Mouse (Mus musculus) erythroblast, embryonic 14.5 days (primary cell): ENCODE measurements around the gene Gm20481. TPM values are rescaled to one million over a fixed set of nuclear protein-coding genes. Genes with fewer than 3 reads are reported as not detected.
"Not testable (repeated sequence)": the region's sequence is repeated elsewhere in the genome, so short reads cannot be mapped to it uniquely, and the experiment has no call there.

Source experiments
- H3K27me3 ChIP-seq: 2 replicates; pipeline ENCODE4 v1.6.1; 2012; ENCODE audit warnings: inconsistent platforms; ENCODE audit not compliant: control insufficient read depth
- H3K36me3 ChIP-seq: 2 replicates; pipeline ENCODE4 v1.6.1; 2012; ENCODE audit warnings: mild to moderate bottlenecking, inconsistent platforms; ENCODE audit not compliant: control insufficient read depth
- H3K4me1 ChIP-seq: 2 replicates; pipeline ENCODE4 v1.6.1; 2012; ENCODE audit warnings: inconsistent platforms; ENCODE audit not compliant: control insufficient read depth
- H3K4me3 ChIP-seq: replicated peaks from 2 replicates; pipeline ENCODE3; 2012; ENCODE audit warnings: moderate library complexity, mild to moderate bottlenecking, inconsistent platforms
- H3K9me3 ChIP-seq: 2 replicates; pipeline ENCODE4 v1.6.1; 2012; ENCODE audit warnings: low read length, inconsistent platforms, mixed read lengths; ENCODE audit not compliant: control insufficient read depth
- GATA1 ChIP-seq: IDR thresholded peaks from 2 replicates; pipeline ENCODE4 v1.6.1; 2012; ENCODE audit warnings: low read length, inconsistent platforms, mixed read lengths
- TAL1 ChIP-seq: IDR thresholded peaks from 3 replicates; pipeline ENCODE4 v1.6.1; 2012; ENCODE audit warnings: low read length, inconsistent platforms, mixed read lengths
- polyA plus RNA-seq: library from polyadenylated mRNA; stranded (reverse); fragments of >175 nt; gene quantifications from 2 replicates; pipeline ENCODE4 v1.2.3, GENCODE M21; 2012

Gm20481 gene
- polyA plus RNA-seq, 1 experiment = not detected

DNA sequence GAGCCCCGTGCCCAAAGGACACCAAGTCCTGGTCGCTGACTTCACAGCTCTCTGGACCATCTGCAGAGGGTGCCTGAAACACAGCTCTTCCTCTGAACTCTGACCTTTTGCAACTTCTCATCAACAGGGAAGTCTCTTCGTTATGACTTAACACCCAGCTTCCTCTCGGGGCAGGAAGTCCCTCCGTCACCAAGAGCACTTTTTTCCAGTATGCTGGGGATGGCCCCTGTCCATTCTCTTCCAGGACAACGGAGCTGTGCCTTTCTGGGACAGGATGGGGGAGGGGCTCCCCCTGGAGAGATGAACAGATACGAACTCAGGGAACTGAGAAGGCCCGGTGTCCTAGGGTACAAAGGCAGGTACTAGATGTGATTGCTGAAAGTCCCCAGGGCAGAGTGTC is 34.9 kb upstream of the Gm20481 start:
- Histone ChIP-seq H3K4me1 (peaks cover 18% of the 10 kb centered on the region), H3K27me3 (no peaks in the 10 kb centered on the region), H3K4me3 (no peak overlapping the region), H3K9me3 (no peaks in the 10 kb centered on the region), H3K36me3 (peaks cover 5% of the 10 kb centered on the region)
- no peak for TF ChIP-seq TAL1
- TF ChIP-seq GATA1 = no peak

DNA sequence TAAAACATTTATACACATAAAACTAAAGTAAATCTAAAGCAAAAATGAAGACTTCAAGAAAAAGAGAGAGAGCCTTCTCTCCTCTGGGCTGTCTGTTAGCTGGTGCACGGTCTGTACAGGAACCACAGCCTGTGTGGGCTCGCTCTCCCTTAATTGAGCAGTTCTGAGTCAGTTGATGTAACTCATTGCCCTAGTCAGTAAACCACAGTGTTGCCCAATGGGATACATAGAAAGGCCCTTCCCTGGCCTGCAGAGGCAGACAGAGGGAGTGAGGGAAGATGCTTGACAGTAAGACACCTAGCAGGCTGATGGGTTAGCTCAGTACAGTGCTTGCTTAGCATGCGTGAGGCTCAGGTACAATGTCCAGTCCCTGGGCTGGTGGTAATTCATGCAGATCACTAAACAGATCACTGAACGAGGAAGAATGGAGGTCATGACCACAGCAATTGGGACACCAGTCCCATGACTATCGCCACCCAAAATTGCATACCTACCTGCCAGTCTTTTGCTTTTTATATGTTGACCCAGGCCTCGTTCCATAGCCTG is 31.7 kb upstream of the Gm20481 start:
- H3K4me1 ChIP-seq = peaks cover 13% of the 10 kb centered on the region
- no peaks in the 10 kb centered on the region for H3K27me3 ChIP-seq
- no peaks in the 10 kb centered on the region for H3K9me3 ChIP-seq
- H3K36me3 ChIP-seq = peaks cover 5% of the 10 kb centered on the region
- no peak overlapping the region for H3K4me3 ChIP-seq
- no peak for TF ChIP-seq GATA1
- TF ChIP-seq TAL1 = no peak

DNA sequence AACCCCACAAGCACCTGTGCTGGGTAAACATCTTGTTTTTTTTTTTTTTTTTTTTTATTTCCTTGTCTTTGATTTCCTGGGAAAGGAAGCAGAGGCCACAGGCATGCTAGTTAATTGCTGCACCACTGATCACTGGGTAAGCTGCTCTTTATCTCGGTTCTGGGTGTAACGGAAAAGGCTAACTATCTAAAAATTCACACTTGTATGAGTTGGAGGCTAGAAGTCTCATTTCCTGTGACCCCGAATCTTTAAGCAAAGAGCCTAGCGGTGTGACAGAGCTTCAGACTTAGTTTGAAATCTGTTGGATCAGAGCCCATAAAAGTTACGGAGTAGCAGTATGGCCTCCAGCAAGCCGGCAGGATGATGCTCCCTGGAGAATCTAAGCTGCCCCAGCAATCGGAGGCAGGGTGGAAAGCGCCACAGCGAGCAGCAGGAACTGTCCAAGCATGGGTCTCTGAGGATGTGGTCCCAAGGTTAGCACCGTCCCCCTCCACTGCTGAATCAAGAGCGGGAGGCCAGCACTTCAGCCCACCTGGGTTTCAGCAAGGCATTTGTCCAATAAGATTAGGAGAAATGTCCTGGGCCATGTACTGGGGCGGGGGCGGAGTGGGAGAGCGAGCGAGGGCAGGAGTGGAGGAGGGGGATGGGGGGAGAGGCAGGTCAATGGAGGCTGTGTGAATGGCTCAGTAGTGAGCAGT is 28.2 kb upstream of the Gm20481 start:
- Histone ChIP-seq H3K36me3 (no peaks in the 10 kb centered on the region), H3K4me1 (peaks cover 10% of the 10 kb centered on the region), H3K4me3 (peak overlapping the region; percentile 49), H3K27me3 (no peaks in the 10 kb centered on the region), H3K9me3 (no peaks in the 10 kb centered on the region)
- TF ChIP-seq GATA1 (no peak), TAL1 (no peak)

DNA sequence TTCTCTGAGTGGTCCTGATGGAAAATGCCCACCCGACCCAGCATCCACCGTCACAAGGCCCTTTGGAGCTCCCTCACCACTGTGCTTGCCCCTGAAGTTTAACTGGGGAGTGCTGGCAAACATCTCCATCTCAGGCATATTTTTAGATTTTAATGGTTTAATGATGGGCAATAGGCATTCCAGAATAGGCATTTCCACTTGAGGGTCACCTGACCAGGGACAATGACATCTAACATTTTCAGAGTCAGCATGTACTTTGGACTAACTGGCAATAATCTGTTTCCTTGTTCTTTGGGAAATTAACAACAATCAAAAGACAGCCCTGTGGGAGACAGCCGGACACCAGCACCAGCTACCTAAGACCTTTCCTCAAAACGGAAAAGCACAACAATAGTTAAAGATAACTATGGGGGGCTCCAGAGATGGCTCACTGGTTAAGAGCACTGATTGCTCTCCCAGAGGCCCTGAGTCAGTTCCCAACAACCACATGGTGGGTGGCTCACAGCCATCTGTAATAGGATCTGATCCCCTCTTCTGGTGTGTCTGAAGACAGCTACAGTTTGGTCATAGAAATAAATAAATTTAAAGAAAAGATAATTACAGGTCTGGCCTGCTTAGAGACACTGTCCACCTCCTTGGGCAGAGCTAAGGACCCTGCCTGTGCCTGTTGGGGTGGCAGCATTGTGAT is 26.4 kb upstream of the Gm20481 start:
- H3K36me3 ChIP-seq = no peaks in the 10 kb centered on the region
- H3K4me1 ChIP-seq = peaks cover 10% of the 10 kb centered on the region
- TF ChIP-seq TAL1 (no peak), GATA1 (no peak)
- H3K9me3 ChIP-seq = no peaks in the 10 kb centered on the region
- no peak overlapping the region for H3K4me3 ChIP-seq
- H3K27me3 ChIP-seq = no peaks in the 10 kb centered on the region

DNA sequence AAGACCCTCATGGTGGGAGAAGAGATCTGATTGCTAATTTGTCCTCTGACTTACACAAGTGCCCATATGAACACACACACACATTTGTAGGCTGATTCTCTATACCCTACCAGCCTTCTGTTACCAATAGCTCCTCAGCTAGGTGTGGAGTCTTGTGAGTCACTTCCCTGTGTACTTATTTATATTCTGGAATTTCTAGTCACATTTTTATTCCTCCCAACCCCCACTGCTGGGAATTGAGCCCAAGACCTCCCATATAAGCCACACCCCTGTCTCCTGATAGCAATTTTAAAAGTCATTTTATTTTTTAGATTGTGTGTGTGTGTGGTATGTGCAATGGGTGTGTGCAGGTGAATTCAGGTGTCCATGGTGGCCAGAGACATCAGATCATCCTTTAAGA is 25.4 kb upstream of the Gm20481 start:
- Histone ChIP-seq H3K36me3 (peaks cover 2% of the 10 kb centered on the region), H3K27me3 (no peaks in the 10 kb centered on the region), H3K9me3 (no peaks in the 10 kb centered on the region), H3K4me3 (no peak overlapping the region), H3K4me1 (peaks cover 10% of the 10 kb centered on the region)
- no peak for TF ChIP-seq TAL1
- no peak for TF ChIP-seq GATA1

DNA sequence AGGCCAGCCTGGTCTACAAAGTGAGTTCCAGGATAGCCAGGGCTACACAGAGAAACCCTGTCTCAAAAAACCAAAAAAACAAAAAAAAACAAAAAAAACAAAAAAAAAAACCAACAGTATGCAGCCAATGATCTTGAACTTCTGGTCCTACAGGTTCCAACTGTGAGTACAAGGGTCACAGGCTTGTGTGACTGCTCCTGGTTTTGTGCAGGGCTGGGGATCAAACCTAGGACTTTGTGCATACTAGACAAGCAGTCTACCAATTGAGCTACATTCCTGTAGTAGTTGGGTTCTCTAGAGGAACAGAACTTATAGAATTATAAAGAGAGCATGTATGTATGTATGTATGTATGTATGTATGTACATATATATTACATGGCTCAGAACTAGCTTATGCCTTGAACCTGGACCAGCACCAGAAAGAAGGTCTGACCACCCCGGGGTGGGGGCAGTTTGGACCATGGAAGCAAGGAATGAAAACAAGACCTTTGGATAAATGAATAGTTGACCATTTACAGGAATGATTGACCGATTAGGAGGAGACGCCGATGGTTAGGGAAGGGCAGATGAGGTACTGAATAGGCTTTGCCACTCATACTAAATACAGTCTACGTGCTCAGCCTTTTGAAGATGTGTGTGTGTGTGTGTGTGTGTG is 23.1 kb upstream of the Gm20481 start:
- Histone ChIP-seq H3K36me3 (peaks cover 23% of the 10 kb centered on the region), H3K9me3 (no peaks in the 10 kb centered on the region), H3K27me3 (no peaks in the 10 kb centered on the region), H3K4me3 (no peak overlapping the region), H3K4me1 (peaks cover 21% of the 10 kb centered on the region)
- no peak for TF ChIP-seq GATA1
- no peak for TF ChIP-seq TAL1

- no peak overlapping the region for H3K4me3 ChIP-seq
- peaks cover 23% of the 10 kb centered on the region for H3K4me1 ChIP-seq
- TF ChIP-seq TAL1 (no peak), GATA1 (no peak)
- H3K9me3 ChIP-seq = no peaks in the 10 kb centered on the region
- H3K36me3 ChIP-seq = peaks cover 23% of the 10 kb centered on the region
- H3K27me3 ChIP-seq = no peaks in the 10 kb centered on the region
Observed at GRCm38 (mm10) chr17:34947606-34948005, 22.1 kb upstream of the Gm20481 start.

- H3K9me3 ChIP-seq, H3K4me3 ChIP-seq, H3K27me3 ChIP-seq: not testable (repeated sequence)
- peaks cover 23% of the 10 kb centered on the region for H3K36me3 ChIP-seq
- H3K4me1 ChIP-seq = peaks cover 26% of the 10 kb centered on the region
Observed at GRCm38 (mm10) chr17:34948721-34949552, 20.8 kb upstream of the Gm20481 start.
